Mouse (Mus musculus): ENCODE data around the gene Tm9sf4. TPM values are rescaled to one million over a fixed set of nuclear protein-coding genes. Genes with fewer than 3 reads are reported as not detected.

Gene Tm9sf4
- 10 to 100 TPM; 27.0 to 30.3 TPM for total RNA-seq (2021)
- long read RNA-seq, experiment 1, transcript Tm9sf4-201 (18 exons, 3,896 nt): major isoform, 24 of 37 reads
- long read RNA-seq, experiment 1, partial matches to known transcripts: 9 of 37 reads
- long read RNA-seq, experiment 1, other reads (novel, unspliced or antisense): 4 of 37 reads
- long read RNA-seq, experiment 2, transcript Tm9sf4-201 (18 exons, 3,896 nt): major isoform, 15 of 22 reads
- long read RNA-seq, experiment 2, partial matches to known transcripts: 4 of 22 reads
- long read RNA-seq, experiment 2, other reads (novel, unspliced or antisense): 3 of 22 reads

GRCm38 (mm10) chr2:153160844-153161683 lies at the start of gene Tm9sf4:
TSS of gene Tm9sf4 (plus strand) at chr2:153161303.
- peak; percentile 90 for DNase-seq (ENCODE audit: low spot score)

GRCm38 (mm10) chr2:153115679-153116081 lies 45.4 kb upstream of the Tm9sf4 start:
- no peak for DNase-seq (ENCODE audit: low spot score)

GRCm38 (mm10) chr2:153117051-153117486 lies 44.0 kb upstream of the Tm9sf4 start:
- DNase-seq (ENCODE audit: low spot score): peak; percentile 3

- DNase-seq (ENCODE audit: low spot score): no peak
Measured at GRCm38 (mm10) chr2:153119488-153119887, 41.6 kb upstream of the Tm9sf4 start.

GRCm38 (mm10) chr2:153120126-153120525 lies 41.0 kb upstream of the Tm9sf4 start:
- no peak for DNase-seq (ENCODE audit: low spot score)

GRCm38 (mm10) chr2:153121821-153122615 lies 39.1 kb upstream of the Tm9sf4 start:
- DNase-seq (ENCODE audit: low spot score): no peak

GRCm38 (mm10) chr2:153122701-153123100 lies 38.4 kb upstream of the Tm9sf4 start:
- DNase-seq (ENCODE audit: low spot score): no peak

- no peak for DNase-seq (ENCODE audit: low spot score)
Measured at GRCm38 (mm10) chr2:153125875-153126274, 35.2 kb upstream of the Tm9sf4 start.

- DNase-seq (ENCODE audit: low spot score): no peak
Measured at GRCm38 (mm10) chr2:153131019-153131418, 30.1 kb upstream of the Tm9sf4 start.

GRCm38 (mm10) chr2:153134237-153134636 lies 26.9 kb upstream of the Tm9sf4 start:
- DNase-seq (ENCODE audit: low spot score): no peak

GRCm38 (mm10) chr2:153136211-153136610 lies 24.9 kb upstream of the Tm9sf4 start:
- DNase-seq (ENCODE audit: low spot score): no peak

- no peak for DNase-seq (ENCODE audit: low spot score)
Measured at GRCm38 (mm10) chr2:153139158-153139557, 21.9 kb upstream of the Tm9sf4 start.

- peak; percentile 10 for DNase-seq (ENCODE audit: low spot score)
Measured at GRCm38 (mm10) chr2:153139996-153140613, 21.0 kb upstream of the Tm9sf4 start.

- DNase-seq (ENCODE audit: low spot score): peak; percentile 35
Measured at GRCm38 (mm10) chr2:153142620-153143199, 18.4 kb upstream of the Tm9sf4 start.

- DNase-seq (ENCODE audit: low spot score): no peak
Measured at GRCm38 (mm10) chr2:153145346-153145745, 15.8 kb upstream of the Tm9sf4 start.

- DNase-seq (ENCODE audit: low spot score): no peak
Measured at GRCm38 (mm10) chr2:153147236-153147635, 13.9 kb upstream of the Tm9sf4 start.

- peak; percentile 75 for DNase-seq (ENCODE audit: low spot score)
Measured at GRCm38 (mm10) chr2:153147715-153148114, 13.4 kb upstream of the Tm9sf4 start.

GRCm38 (mm10) chr2:153149742-153150141 lies 11.4 kb upstream of the Tm9sf4 start:
- no peak for DNase-seq (ENCODE audit: low spot score)

- DNase-seq (ENCODE audit: low spot score): no peak
Measured at GRCm38 (mm10) chr2:153151026-153151425, 10.1 kb upstream of the Tm9sf4 start.

- DNase-seq (ENCODE audit: low spot score): no peak
Measured at GRCm38 (mm10) chr2:153151926-153152665, 9.0 kb upstream of the Tm9sf4 start.

Data from gastrocnemius, adult 18-20 months (tissue).